Mouse (Mus musculus) embryonic stem cell, embryonic (primary cell): ENCODE measurements at regions not wholly inside any gene's neighbourhood (a gene's known extent, or its start where the extent isn't known, plus 50 kb on each side); places are given as distances from the start of the nearest gene placed in this dataset.

ENCODE experiments used
- CTCF ChIA-PET, 4 experiments: fragments of 300-600 bp in 2 of 4; fragments of 350-600 bp in 2 of 4; sonication (Branson Sonifier 250); formaldehyde crosslinking; loops; one replicate each; lab custom pipeline; 2022; ENCODE audit warnings: inconsistent platforms in 2 of 4; lab: Charles Lee
- POLR2A ChIA-PET, 4 experiments: fragments of 300-600 bp in 2 of 4; fragments of 350-600 bp in 2 of 4; sonication (Branson Sonifier 250); formaldehyde crosslinking; loops; one replicate each; lab custom pipeline; 2022; ENCODE audit warnings: antibody characterized with exemption in 4 of 4, inconsistent platforms in 1 of 4; lab: Charles Lee

GRCm38 (mm10) chr2:78459444-78459843 lies 408.5 kb upstream of the Ube2e3 start:
- ChIA-PET CTCF (no interaction called here), POLR2A (no interaction called here)

GRCm38 (mm10) chr2:78453411-78453810 lies 414.5 kb upstream of the Ube2e3 start:
- CTCF ChIA-PET, result interaction anchor here in 1 of 4 experiments (0.6 kb wide), 1 partner anchor 335 kb away, joined by 3 read pairs; no protein-coding TSS in a partner anchor
- POLR2A ChIA-PET, result interaction anchor here in 1 of 4 experiments (0.6 kb wide), 1 partner anchor 415 kb away, joined by 3 read pairs; no protein-coding TSS in a partner anchor

GRCm38 (mm10) chr2:78436816-78437215 lies 431.1 kb upstream of the Ube2e3 start:
- CTCF ChIA-PET, result no interaction called here

GRCm38 (mm10) chr2:78435071-78435470 lies 432.9 kb upstream of the Ube2e3 start:
- ChIA-PET POLR2A (no interaction called here), CTCF (no interaction called here)

More at GRCm38 (mm10) chr2:78436816-78437215, 431.1 kb upstream of the Ube2e3 start:
- POLR2A ChIA-PET, result no interaction called here

- CTCF ChIA-PET, result no interaction called here
- POLR2A ChIA-PET, result no interaction called here
Observed at GRCm38 (mm10) chr2:78427659-78428336, 440.1 kb upstream of the Ube2e3 start.

- POLR2A ChIA-PET, result no interaction called here
- CTCF ChIA-PET, result no interaction called here
Observed at GRCm38 (mm10) chr2:78418561-78419338, 449.2 kb upstream of the Ube2e3 start.

GRCm38 (mm10) chr2:78416574-78417109 lies 451.3 kb upstream of the Ube2e3 start:
- ChIA-PET POLR2A (no interaction called here), CTCF (no interaction called here)

DNA sequence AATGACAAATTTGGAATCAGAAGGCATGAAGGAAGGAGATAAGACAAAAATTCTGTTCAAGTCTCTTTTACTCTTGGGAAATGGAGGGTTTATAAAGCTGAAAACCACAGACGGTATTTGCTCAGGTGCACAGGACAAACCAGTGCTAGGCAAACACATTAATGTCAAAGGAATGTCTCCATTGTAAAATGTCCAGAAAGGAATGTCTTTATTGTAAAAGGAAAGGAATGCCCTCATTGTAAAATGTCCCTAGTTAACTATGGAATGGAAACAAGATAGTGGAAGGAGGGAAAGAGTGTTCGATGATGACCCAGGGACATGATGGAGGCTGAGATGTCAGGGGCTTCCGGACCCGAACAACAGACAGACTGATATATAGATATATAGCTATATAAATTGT lies 454.9 kb upstream of the Ube2e3 start:
- ChIA-PET POLR2A (no interaction called here), CTCF (no interaction called here)

DNA sequence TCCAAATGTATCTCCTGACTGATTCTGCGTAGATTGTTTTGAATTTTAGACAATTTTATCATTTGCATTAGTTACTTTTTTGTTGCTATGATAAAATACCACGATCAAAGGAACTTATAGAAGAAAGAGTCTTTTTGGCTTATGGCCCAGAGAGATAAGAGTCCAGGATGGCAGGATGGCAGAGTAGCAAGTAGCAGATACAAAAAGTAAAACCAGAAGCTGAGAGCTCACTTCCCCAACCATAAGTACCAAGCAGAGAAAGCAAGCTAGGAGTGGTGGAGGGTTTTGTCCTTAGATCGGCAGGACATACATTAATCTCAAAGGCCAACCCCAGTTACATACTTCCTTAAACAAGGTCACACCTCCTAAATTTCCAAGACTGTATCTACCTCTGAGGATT lies 457.7 kb upstream of the Cwc22 start:
- CTCF ChIA-PET, result no interaction called here
- POLR2A ChIA-PET, result no interaction called here

DNA sequence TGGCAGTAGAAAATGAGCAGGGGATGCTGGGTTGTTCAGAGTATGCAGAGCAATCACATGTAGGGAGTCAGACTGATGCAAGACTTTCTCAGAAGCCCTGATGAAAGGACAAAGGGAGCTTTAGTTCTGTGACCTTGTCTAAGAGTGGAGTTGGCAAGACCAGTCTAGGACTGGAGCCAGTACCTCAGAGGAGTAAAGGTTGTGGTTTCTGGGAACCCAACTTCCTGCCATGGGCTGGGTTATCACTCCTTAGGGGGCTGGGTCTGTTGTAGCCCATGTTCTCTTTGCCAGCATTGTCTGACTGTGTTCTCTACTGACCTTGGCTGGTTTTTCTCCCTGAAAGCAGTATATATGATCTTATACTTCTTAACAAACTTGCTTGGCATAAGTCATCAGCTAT lies 453.1 kb upstream of the Cwc22 start:
- CTCF ChIA-PET, result no interaction called here
- POLR2A ChIA-PET, result no interaction called here

- ChIA-PET POLR2A (no interaction called here), CTCF (no interaction called here)
Observed at GRCm38 (mm10) chr2:78396924-78397323, 450.7 kb upstream of the Cwc22 start.

GRCm38 (mm10) chr2:78393090-78393489 lies 446.9 kb upstream of the Cwc22 start:
- ChIA-PET CTCF (no interaction called here), POLR2A (no interaction called here)

DNA sequence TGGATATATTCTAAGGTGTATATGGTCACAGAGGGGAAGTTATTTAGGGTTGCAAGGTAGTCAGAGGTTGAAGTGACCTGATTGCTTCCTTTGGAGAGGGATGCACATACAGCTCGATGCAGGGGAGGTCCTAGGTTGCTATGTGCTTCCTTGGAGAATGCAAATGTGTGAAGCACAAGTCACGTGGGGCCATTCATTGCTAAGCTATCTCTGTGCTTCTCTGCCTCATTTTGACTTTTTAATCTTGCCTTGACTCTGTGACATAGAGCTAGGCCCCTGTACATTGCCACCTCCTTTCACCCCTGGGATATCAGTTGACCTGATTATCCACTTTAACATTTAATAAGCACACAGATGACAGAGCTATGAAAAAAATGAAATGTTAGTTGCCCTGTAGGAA lies 446.2 kb upstream of the Cwc22 start:
- ChIA-PET CTCF (no interaction called here), POLR2A (no interaction called here)

DNA sequence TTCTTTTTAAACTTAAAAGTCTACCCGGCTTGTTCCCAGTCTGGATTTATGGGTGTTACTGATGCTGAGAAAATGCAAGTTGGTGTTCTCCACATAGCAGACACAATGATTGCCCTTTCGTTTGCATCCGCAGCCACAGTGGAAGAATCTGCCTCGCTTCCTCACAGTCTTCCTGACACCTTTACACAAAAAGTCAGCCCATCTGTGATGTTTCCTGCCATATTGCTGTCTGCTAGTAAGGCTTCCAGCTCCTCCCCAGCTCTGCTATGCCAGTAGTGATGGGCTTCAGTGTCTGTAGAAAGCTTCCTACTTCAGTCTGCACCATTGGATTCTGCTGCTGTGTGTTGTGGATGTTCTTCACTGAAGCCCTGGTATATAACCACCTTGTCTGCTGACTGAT lies 441.8 kb upstream of the Cwc22 start:
- CTCF ChIA-PET, result no interaction called here

GRCm38 (mm10) chr2:78381234-78381633 lies 435.1 kb upstream of the Cwc22 start:
- POLR2A ChIA-PET, result no interaction called here
- CTCF ChIA-PET, result no interaction called here

More for the DNA sequence above, 441.8 kb upstream of the Cwc22 start:
- POLR2A ChIA-PET, result no interaction called here

- ChIA-PET CTCF (interaction anchor here in 1 of 4 experiments (0.5 to 0.6 kb wide), 2 partner anchors 493 to 1222 kb away, joined by 3 read pairs; no protein-coding TSS in a partner anchor), POLR2A (interaction anchor here in 1 of 4 experiments (0.8 kb wide), 1 partner anchor 8 kb away, joined by 5 read pairs; no protein-coding TSS in a partner anchor)
Observed at GRCm38 (mm10) chr2:78331736-78332475, 385.7 kb upstream of the Cwc22 start.

GRCm38 (mm10) chr2:78326091-78326490 lies 379.9 kb upstream of the Cwc22 start:
- ChIA-PET POLR2A (no interaction called here), CTCF (no interaction called here)

DNA sequence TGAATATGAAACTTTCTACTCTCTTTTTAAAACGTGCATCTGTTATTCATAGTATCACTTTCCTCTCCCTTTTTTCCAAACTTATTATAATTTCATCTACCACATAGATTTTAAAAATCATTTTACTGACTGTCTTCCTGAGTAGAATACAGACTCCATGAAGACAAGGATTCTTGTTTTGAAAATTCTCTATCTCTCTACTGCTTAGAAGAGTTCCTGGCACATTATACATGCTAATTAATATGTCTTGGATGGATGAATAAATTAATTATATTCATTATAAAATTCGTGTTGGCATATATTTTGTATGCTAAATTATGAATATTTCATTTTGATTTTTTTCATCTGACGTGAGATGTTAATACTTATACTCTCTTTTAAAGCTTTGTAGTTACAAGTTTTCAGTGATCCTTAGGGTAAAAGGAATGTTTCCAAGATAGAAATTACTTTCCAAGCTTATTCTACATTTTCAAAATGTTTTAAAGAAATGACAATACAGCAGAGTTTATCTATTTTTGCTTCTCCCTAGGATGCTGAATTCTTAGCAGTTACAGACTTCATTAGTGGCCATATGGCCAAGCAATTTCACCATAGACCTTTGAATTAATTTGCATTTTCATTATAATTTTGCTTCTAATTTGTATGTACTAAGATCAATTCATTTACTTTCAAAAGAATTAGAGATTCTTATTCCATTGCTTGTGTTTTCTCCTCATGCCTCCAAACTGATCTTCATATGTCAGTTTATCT lies 376.2 kb upstream of the Cwc22 start:
- ChIA-PET CTCF (no interaction called here), POLR2A (no interaction called here)
